In genomic region chr9:69304492-69304891, GRCm38 (mm10) we compare ENCODE assay signal across 20 mouse cellular contexts.
DNase-seq lines count a peak whose midpoint lies in the region; ATAC-seq and TF ChIP-seq lines count a peak whose summit lies in the region.
"Had no signal": no experiment of that assay in that cellular context is flagged by ENCODE, and none has a peak within 500 bp of the region (broad histone marks: within the 10 kb centered on the region; RNA-seq: fewer than 3 reads in every experiment).

No protein-coding gene starts in this region.

- no peak overlapping the region for H3K4me3 ChIP-seq in gastrocnemius, adult 2 months
- H3K4me3 ChIP-seq: embryonic facial prominence, embryonic 13.5 days; limb, embryonic 13.5 days; lung, embryonic 15.5 days; midbrain, embryonic 15.5 days; stomach, embryonic 15.5 days had no signal

- intact Hi-C loops in gastrocnemius, adult 2 months (cut with DNase I), result no loop called here

- TF ChIP-seq CTCF in gastrocnemius, adult 2 months (IDR thresholded peaks at IDR 0.05), result no peak

- DNase-seq in gastrocnemius, adult 2 months, result no peak
- DNase-seq in gastrocnemius, postnatal 10 days, result no peak
- peak; percentile 11 for DNase-seq in 416B (ENCODE audit: low read depth)
- DNase-seq in adrenal gland, adult (ENCODE audit: inconsistent age in 2 of 2, low spot score in 1 of 2), result peak; percentile 84 to 94
- no peak for DNase-seq in cerebellum, adult 11-12 months
- DNase-seq in frontal cortex, postnatal 10 days (ENCODE audit: low spot score in 2 of 2), result no peak
- no peak for DNase-seq in urinary bladder, postnatal 10 days (ENCODE audit: low spot score)
- DNase-seq: cerebellum, adult 8-10 months; gastrocnemius, postnatal 25 days; heart, postnatal 14 days; kidney, postnatal 14 days had no signal

- H3K27ac ChIP-seq in gastrocnemius, adult 2 months, result peak overlapping the region; percentile 54
- H3K27ac ChIP-seq: embryonic facial prominence, embryonic 13.5 days; hindbrain, embryonic 14.5 days; limb, embryonic 13.5 days; lung, embryonic 15.5 days; macrophage; midbrain, embryonic 15.5 days; stomach, embryonic 15.5 days had no signal

- ATAC-seq in granulocyte monocyte progenitor cell, adult 5-6 weeks (replicated peaks; ENCODE audit: poor library complexity, severe bottlenecking), result peak; percentile 34
- ATAC-seq: intestine, postnatal 0 days had no signal

Comparison
In these comparisons a context has a peak if more than half of its experiments do, and no peak if none do; other contexts are left out.
1. DNase-seq: peak in 416B (single experiment) and adrenal gland, adult (2 of 2); none in gastrocnemius, adult 2 months (single experiment), gastrocnemius, postnatal 10 days (single experiment), cerebellum, adult 11-12 months (single experiment), frontal cortex, postnatal 10 days (0 of 2) and urinary bladder, postnatal 10 days (single experiment).